Mouse (Mus musculus) lung, embryonic 16.5 days (tissue): ENCODE measurements at regions not wholly inside any gene's neighbourhood (a gene's known extent, or its start where the extent isn't known, plus 50 kb on each side); places are given as distances from the start of the nearest gene placed in this dataset.

ENCODE experiments used
- ATAC-seq: fragments of 200-750 bp; cut with Nextera tagmentation; 2 replicates; pipeline ENCODE4 v1.8.0; 2017; ENCODE audit warnings: low read depth, mild to moderate bottlenecking, moderate library complexity
- H3K27ac ChIP-seq: fragments of 300-500 bp; sonication (generic); 2 replicates; pipeline ENCODE4 v1.5.1; 2014; ENCODE audit warnings: mild to moderate bottlenecking, control low read depth, low read length
- H3K27me3 ChIP-seq: fragments of 300-500 bp; sonication (generic); 2 replicates; pipeline ENCODE4 v1.6.1; 2014; ENCODE audit warnings: low read depth, low read length, mixed read lengths; ENCODE audit not compliant: control insufficient read depth, insufficient read depth
- H3K36me3 ChIP-seq: fragments of 300-500 bp; sonication (generic); 2 replicates; pipeline ENCODE4 v1.6.1; 2014; ENCODE audit warnings: low read length; ENCODE audit not compliant: control insufficient read depth, insufficient read depth
- H3K4me1 ChIP-seq: fragments of 300-500 bp; sonication (generic); replicated peaks from 2 replicates; pipeline ENCODE4 v1.6.1; 2014; ENCODE audit warnings: low read length, mixed read lengths; ENCODE audit not compliant: control insufficient read depth, insufficient read depth
- H3K4me2 ChIP-seq: fragments of 300-500 bp; sonication (generic); 2 replicates; pipeline ENCODE4 v1.6.1; 2014; ENCODE audit warnings: low read depth, low read length, control low read depth
- H3K4me3 ChIP-seq: fragments of 300-500 bp; sonication (generic); 2 replicates; pipeline ENCODE4 v1.5.1; 2014; ENCODE audit warnings: mild to moderate bottlenecking, low read length, control low read depth
- H3K9ac ChIP-seq: fragments of 300-500 bp; sonication (generic); 2 replicates; pipeline ENCODE4 v1.6.1; 2014; ENCODE audit warnings: low read length, control low read depth
- H3K9me3 ChIP-seq: fragments of 300-500 bp; sonication (generic); 2 replicates; pipeline ENCODE4 v1.6.1; 2016; ENCODE audit warnings: low read length; ENCODE audit not compliant: control insufficient read depth
- WGBS: fragments of 180-500 bp; shearing (Covaris S2); extraction: QIAGEN DNeasy Blood & Tissue Kit; methylation state at CpG from one replicate; pipeline ENCODE4 v1.1.7; 2014; 5-methylcytosine and 5-hydroxymethylcytosine counted together

DNA sequence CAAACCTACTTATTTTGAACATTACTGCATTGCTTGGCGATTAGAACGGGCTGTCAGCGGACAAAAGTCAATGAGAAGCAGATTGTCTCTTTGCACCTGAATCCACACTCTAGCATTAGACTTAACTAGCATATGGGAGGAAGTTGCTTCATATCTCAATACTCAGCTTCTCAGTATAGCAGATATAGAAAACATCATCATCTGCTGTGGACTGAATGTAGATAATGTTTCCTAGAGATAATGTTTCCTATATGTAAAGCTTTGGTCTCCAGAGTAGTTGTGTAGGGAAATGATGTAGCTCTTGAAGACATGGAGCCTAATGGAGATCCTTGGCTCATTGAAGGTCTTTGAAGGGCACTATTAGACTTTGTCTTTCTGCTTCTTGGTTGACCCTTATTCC, 267.0 kb upstream of the Rspo3 start:
- H3K36me3 ChIP-seq, result no peaks in the 10 kb centered on the region
- ATAC-seq, result no peak
- WGBS, result 93% methylated on average over 3 of the region's 3 CpGs
- H3K4me2 ChIP-seq, result no peak overlapping the region
- H3K27ac ChIP-seq, result no peak overlapping the region
- H3K4me1 ChIP-seq, result no peaks in the 10 kb centered on the region
- H3K27me3 ChIP-seq, result no peaks in the 10 kb centered on the region
- H3K4me3 ChIP-seq, result no peak overlapping the region
- no peaks in the 10 kb centered on the region for H3K9me3 ChIP-seq
- H3K9ac ChIP-seq, result no peak overlapping the region

DNA sequence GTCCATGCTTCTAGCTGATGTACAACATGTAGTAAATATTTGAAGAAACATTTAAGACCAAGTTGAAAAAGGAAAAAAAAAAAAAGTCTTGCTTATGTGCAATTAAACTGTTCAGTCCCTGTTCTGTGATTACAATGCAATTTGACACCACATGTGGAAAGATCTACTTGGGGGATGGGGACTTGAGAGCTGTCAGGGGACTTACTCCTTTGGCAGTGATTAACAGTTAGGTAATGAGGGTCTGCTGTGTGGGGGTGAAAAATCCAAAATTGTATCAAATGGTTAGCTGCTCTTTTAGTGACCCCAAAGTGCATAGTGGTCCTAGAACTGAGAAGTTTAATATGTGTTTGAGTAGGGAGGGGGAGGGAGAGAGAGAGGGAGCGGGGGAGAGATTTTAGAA, 259.0 kb upstream of the Rspo3 start:
- Histone ChIP-seq H3K9ac (no peak overlapping the region), H3K4me2 (no peak overlapping the region), H3K36me3 (no peaks in the 10 kb centered on the region), H3K4me1 (no peaks in the 10 kb centered on the region), H3K9me3 (no peaks in the 10 kb centered on the region), H3K27me3 (no peaks in the 10 kb centered on the region), H3K4me3 (no peak overlapping the region), H3K27ac (no peak overlapping the region)
- 88% methylated on average over 1 of the region's 1 CpGs for WGBS
- ATAC-seq, result no peak

DNA sequence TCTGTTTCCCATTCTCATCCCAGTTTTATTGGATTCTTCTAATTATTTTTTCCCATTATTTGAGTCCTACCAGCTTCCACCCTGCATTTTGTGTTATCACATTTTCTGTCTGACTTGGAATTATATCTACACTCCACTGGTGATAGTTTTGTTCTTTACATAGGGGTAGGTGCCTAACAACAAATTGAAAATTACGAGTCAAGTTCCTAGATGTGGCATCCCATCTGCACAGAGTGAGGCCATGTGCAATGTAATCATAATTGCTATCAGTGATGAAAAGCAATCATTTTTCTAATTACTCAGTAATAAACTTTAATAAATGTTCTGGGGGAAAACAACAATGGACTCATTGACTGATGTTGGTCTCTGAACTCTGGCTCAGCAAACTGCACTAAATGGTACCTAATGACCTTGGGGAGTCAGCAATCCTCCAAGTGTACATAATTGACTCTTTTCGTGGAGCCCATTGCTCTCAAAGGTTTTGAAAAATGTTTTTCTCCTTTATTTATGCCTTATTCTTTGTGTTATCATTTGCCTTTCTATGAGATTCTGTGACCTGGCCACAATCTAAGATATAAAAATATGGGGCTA, 250.6 kb upstream of the Rspo3 start:
- Histone ChIP-seq H3K4me3 (no peak overlapping the region), H3K36me3 (no peaks in the 10 kb centered on the region), H3K4me2 (no peak overlapping the region), H3K9me3 (no peaks in the 10 kb centered on the region), H3K27ac (no peak overlapping the region), H3K9ac (no peak overlapping the region), H3K4me1 (no peaks in the 10 kb centered on the region), H3K27me3 (no peaks in the 10 kb centered on the region)
- ATAC-seq, result no peak
- 75% methylated on average over 2 of the region's 2 CpGs for WGBS

DNA sequence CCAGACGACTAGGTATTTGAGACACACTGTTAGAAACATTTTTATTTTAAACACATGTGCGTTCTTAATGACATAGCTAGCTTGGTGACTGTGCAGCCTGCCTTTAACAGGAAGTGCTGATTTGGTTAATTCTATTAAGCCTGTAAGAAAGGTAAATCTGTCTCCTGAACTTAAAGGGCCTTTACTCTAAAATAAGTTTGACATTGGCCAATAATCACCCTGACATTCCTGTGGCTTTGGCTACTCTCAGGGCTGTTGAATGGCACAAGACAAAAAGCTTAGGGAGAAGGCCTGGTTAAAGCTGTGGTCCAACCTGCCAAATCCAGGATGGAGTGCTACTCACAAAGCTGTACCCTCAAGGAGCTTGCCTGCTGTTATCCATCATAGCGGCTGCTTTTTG, 201.0 kb upstream of the Rspo3 start:
- Histone ChIP-seq H3K4me3 (no peak overlapping the region), H3K9ac (no peak overlapping the region), H3K9me3 (no peaks in the 10 kb centered on the region), H3K27me3 (no peaks in the 10 kb centered on the region), H3K36me3 (no peaks in the 10 kb centered on the region), H3K4me1 (no peaks in the 10 kb centered on the region), H3K27ac (no peak overlapping the region), H3K4me2 (no peak overlapping the region)
- 64% methylated on average over 3 of the region's 3 CpGs for WGBS
- no peak for ATAC-seq

DNA sequence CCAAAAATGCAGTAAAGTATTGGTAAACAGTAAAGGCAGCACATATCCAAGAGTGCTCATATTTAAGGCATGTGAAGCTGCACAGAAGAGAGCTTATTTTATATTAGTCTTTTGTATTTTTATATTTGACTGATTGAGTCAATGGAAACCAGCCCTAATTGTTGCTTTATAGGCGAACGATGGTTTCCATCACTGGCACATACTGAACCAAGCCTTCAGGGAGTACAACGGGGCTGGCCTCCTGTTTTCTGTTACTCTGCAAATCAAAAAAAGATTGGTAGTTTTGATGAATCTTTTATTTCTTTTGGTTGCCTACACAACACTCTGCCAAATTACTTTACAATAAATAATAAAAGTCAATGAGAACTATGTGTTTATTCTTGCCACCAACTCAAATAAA, 189.7 kb upstream of the Rspo3 start:
- no peak overlapping the region for H3K27ac ChIP-seq
- no peak overlapping the region for H3K4me3 ChIP-seq
- no peaks in the 10 kb centered on the region for H3K9me3 ChIP-seq
- no peaks in the 10 kb centered on the region for H3K36me3 ChIP-seq
- WGBS, result 78% methylated on average over 3 of the region's 3 CpGs
- H3K4me1 ChIP-seq, result no peaks in the 10 kb centered on the region
- H3K9ac ChIP-seq, result no peak overlapping the region
- H3K27me3 ChIP-seq, result no peaks in the 10 kb centered on the region
- no peak overlapping the region for H3K4me2 ChIP-seq
- ATAC-seq, result no peak

DNA sequence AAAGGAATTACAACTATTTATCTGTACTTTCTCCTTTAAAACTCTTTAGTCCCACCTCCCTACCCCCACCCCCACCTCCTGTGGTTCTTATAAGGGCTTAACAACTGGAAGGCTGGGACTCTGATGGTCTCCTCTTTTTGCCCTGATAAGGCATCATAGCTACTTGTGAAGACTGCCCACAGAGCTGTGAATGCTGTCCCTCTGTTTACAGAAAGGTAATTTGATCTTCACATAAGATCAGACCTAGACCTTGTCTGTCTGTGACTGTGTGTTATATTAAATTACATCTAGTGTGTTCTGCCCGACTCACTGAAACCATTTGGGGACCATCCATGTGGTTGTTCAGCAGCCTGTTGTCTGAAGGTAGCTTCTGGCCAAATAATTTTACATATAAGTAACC, 175.3 kb upstream of the Rspo3 start:
- WGBS, result 13% methylated on average over 1 of the region's 1 CpGs
- Histone ChIP-seq H3K27me3 (no peaks in the 10 kb centered on the region), H3K9me3 (no peaks in the 10 kb centered on the region), H3K4me2 (no peak overlapping the region), H3K27ac (no peak overlapping the region), H3K4me1 (no peaks in the 10 kb centered on the region), H3K9ac (no peak overlapping the region), H3K4me3 (no peak overlapping the region), H3K36me3 (no peaks in the 10 kb centered on the region)
- ATAC-seq, result no peak

DNA sequence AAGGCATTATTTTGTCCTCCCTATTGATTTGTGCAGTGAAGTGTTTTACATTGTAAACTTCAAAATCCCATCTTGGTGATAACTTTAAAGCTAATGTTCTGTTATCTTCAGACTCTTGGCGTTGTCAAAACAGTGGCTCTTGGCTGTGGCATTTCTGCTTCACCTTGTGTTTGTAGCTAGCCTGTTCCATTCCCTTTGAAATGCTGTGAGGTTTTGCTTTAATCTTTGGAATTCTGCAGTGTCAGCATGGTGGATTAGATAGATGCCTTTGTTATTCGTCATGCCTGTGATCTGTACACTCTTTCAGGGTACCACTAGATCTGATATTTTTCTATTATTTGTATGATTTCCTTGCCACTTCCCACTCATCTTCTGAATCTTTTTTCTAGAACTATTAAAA, 173.0 kb upstream of the Rspo3 start:
- Histone ChIP-seq H3K27ac (no peak overlapping the region), H3K27me3 (no peaks in the 10 kb centered on the region), H3K9ac (no peak overlapping the region), H3K4me2 (no peak overlapping the region), H3K4me1 (no peaks in the 10 kb centered on the region), H3K4me3 (no peak overlapping the region), H3K9me3 (no peaks in the 10 kb centered on the region), H3K36me3 (no peaks in the 10 kb centered on the region)
- WGBS, result 23% methylated on average over 2 of the region's 2 CpGs
- ATAC-seq, result no peak

DNA sequence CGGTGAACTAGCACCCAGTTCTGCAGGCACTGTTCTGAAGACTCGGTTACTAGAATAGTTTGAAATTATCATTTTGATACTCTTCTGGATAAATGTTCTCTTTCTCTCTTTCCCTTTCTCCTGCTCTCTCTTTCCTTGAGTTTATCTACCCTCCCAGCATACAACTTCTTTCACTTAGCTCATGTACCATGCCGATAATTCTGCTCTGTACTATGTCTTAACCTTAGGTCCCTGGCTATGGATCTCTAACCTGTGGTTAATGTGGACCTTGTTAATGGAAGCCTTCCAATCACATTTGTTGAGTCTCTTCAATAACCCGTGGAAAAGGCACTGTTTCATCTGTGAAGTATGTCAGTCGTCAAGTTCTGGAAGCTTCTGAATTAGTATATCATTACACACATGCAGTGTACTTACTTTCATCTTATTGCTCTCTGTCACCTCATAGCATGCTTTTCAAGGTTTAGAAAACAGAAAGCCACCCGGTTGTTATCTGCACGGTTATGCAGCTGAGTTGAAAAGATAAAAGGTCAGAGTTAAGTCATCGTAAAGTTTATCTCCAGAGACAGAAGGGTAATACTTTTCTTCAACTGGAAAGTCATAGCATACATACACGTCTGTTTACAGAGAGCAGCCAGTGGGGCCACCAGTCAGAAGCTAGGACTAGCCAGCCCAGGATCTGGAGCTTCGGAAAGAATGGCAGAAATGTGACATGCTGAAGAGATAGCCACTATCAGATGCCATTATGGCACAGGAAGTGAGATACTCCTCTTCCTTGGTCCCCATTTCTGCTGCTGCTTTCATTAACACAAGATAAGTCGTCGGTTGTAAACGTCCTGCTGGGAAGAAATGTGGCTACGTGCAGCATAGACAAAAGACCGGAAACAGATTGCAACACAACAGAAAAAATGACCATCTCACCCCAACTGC, 157.6 kb upstream of the Rspo3 start:
- 44% methylated on average over 15 of the region's 15 CpGs for WGBS
- H3K4me2 ChIP-seq, result no peak overlapping the region
- ATAC-seq, result no peak

DNA sequence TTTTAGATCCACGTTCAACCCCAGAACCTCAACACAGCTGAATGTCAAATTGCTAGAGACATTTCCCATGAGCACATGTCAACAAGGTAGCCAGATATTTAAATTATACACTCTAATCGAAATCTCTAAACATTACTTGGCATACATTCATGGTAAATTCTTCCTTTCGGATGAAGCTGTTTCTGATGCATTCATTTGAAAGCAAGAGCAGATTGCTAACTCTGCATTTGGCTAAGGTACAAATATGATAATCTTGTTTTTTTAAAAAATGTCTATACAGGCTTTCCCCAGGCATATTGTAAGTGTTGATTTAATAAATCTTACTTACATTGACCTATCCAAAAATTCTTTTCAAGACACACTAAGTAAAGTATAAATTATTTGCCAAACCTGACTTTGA, 153.9 kb upstream of the Rspo3 start:
- ATAC-seq, result no peak
- no peak overlapping the region for H3K4me2 ChIP-seq
- no peak overlapping the region for H3K4me3 ChIP-seq
- H3K27me3 ChIP-seq, result no peaks in the 10 kb centered on the region
- H3K36me3 ChIP-seq, result no peaks in the 10 kb centered on the region
- no peaks in the 10 kb centered on the region for H3K9me3 ChIP-seq
- H3K4me1 ChIP-seq, result no peaks in the 10 kb centered on the region
- no peak overlapping the region for H3K27ac ChIP-seq
- WGBS, result 43% methylated on average over 3 of the region's 3 CpGs
- no peak overlapping the region for H3K9ac ChIP-seq

More for the DNA sequence above, 157.6 kb upstream of the Rspo3 start:
- Histone ChIP-seq H3K27ac (no peak overlapping the region), H3K27me3 (no peaks in the 10 kb centered on the region), H3K4me3 (no peak overlapping the region), H3K36me3 (no peaks in the 10 kb centered on the region), H3K4me1 (no peaks in the 10 kb centered on the region), H3K9me3 (no peaks in the 10 kb centered on the region), H3K9ac (no peak overlapping the region)
